Mouse (Mus musculus) lung, adult 2 months (tissue): Measurements from ENCODE around the gene Vamp5.

Experiments
- CTCF ChIP-seq: fragments of 200-500 bp; IDR thresholded peaks from 2 replicates; pipeline ENCODE4 v1.5.1; 2011; ENCODE audit warnings: mild to moderate bottlenecking, low read length, control low read depth; ENCODE audit not compliant: insufficient read depth
- POLR2A ChIP-seq: fragments of 200-500 bp; IDR thresholded peaks from 2 replicates; pipeline ENCODE4 v1.6.1; 2011; ENCODE audit warnings: low read depth, mild to moderate bottlenecking, control low read depth, low read length, borderline replicate concordance; ENCODE audit errors: extremely low read depth

- no peak for TF ChIP-seq POLR2A
- no peak for TF ChIP-seq CTCF
Measured at GRCm38 (mm10) chr6:72405356-72405755, 25.1 kb upstream of the Vamp5 start.
